Mouse (Mus musculus): ENCODE data around the gene Baz2b.

The Baz2b gene

DNA sequence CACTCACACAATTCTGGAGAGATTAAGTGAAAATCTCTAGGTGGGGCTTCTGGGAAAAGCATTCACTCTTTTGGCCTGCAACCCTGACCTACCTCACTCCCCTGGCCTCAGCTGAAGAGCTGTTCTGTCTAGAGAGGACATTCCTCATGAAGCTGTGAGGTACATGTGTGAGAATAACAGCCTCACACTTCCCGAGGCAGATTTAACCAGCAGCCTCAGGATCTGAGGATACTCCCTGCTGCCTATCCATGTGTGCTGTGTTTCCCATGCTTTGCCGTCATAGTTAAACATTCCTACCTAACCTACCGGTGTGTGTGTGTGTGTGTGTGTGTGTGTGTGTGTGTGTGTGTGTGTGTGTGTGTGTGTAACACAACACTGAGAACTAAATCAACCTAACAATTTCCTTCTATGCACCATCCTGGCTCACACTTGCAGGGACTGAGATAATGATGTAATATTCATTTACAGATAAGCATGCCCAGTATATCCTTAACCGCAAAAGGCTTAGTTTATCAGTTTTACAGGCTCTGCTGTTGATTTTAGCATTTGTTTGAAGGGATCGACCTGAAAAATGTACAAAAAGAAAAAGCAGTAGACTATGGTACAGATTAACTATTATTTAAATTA, 206.5 kb downstream of the Baz2b start:
- DNase-seq (ENCODE audit: low spot score in 2 of 2), result no peak

DNA sequence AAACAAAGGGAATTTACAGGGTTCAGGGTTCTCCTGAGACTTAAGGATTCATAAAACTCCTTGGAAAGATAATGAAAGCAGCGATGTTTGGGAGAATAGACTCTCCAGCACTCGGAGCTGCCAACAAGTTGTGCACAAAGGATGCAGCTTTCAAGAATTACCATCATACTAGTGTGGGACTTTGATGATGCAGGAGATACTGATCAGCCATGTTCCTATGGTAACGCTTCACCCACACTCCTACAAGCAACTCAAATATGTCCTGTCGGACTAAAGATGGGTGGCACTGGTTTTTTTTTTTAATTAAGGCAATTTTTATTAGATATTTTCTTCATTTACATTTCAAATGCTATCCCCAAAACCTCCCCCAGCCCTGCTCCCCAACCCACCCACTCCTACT, 209.4 kb downstream of the Baz2b start:
- DNase-seq (ENCODE audit: low spot score in 2 of 2), result no peak

DNA sequence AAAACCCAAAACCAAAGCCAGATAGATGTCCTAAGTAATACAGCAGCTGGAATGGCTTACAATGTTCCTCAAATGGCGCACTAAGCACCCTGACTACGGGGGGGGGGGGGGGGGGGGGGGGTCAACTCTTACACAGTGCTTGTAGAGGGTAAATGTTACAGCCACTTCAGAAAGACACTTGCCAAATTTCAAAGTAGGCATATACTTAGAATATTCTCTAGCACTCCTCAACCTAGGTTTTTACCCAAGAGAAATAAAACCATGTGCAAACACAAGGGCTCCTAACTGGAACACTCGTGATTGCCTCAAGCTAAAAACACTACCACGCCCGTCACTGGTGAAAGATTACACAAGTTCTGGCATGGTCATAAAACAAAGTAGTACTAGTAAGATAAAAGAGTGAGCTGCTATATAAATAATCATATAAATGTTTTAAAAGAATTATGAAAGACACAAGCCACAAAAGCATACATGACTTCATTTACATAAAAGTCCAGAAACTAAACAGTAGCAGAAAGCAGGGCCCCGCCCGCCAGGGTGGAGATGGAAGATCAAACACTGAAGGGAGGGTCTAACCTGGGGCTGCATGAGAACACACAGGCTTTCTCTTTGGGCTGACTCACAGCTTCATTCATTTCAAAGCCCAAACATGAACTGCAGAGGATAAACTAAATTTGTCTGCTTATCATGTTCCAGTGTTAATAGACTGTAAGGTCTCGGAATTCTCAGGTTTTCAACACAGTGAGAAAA, 212.0 kb downstream of the Baz2b start:
- no peak for DNase-seq (ENCODE audit: low spot score in 2 of 2)

DNA sequence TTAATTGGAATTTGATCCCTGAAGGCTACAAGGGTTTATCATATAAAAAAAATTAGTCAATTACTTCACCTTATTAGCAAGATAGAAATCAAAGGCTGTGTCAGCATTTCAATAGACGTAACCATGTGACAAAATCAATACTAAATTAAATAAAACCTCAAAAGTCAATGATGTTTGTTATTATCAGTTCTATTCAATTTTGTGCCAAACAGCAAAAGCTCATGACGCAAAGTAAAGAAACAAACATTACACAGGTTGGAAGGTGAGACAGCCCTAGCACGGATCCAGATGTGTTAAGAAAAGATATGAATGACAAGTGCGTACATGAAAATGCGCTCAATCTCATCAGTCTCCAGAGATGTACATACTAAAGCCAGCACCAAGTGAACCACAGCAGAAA, 212.7 kb downstream of the Baz2b start:
- DNase-seq (ENCODE audit: low spot score in 2 of 2), result no peak

DNA sequence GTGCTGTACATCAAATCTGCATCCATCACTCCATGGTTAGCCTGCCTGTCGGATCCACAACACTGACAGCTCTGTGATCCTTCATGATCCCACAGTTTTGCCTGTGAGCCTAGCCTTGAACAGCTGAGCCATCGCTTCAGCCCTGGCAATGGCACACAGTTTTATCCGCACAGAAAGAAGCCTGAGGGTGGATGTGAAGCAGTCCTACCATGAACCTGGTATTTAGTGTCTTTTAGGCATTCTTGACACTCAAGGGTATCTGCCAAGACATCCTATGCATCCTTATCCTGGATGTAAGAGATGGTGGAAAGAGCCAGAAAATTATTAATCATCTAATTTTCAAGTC, 216.5 kb downstream of the Baz2b start:
- no peak for DNase-seq (ENCODE audit: low spot score in 2 of 2)

DNA sequence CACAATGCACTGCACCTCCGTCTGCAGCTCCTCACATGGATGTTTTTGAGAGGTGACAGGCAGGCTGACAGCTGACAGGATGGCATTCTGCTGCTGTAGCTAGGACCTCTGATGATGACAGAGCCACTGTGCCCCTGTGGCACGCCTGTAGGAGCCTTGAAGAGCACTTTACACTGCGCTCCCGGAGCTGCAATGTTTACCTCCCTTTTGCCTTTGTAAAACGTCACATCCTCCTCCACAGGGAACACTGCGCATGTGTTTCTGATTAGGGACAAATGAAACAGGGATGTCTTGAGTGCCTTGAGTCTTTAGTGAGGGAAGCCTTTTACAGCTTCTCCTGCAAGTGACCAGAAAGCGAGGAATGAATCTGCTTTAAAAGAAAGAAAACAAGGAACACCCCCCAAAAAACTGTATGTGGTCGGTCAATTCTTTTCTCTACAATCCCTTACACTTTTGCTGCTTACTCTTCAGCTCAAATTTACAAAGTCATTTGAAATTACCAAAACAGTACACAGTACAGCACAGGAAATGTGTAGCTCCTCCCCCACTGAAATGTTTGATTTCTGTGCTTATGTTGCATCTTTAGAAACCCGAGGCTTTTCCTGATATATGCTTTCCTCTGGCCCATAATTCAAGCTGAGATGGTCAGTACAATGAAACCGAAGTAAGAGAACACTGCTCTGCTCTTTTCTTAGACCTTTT, 217.0 kb downstream of the Baz2b start:
- no peak for DNase-seq (ENCODE audit: low spot score in 2 of 2)

DNA sequence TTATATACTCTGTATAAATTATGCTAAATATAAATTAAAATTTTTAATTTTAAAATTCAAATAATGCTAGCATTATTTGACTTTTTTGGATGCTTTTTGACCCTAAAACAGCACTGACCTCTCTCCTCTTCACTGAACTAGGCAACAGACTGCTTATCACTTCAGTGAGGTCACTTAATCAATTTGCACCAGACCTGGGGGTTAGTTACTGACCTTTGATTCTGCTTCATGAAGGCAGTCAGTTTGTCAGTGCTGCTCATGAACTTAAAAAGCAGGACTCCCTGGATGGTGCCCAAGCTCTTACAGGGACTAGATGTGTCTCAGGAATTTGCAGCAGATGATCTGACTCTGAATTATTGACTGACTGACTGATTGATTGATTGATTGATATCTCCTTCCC, 217.9 kb downstream of the Baz2b start:
- DNase-seq (ENCODE audit: low spot score in 2 of 2), result no peak

DNA sequence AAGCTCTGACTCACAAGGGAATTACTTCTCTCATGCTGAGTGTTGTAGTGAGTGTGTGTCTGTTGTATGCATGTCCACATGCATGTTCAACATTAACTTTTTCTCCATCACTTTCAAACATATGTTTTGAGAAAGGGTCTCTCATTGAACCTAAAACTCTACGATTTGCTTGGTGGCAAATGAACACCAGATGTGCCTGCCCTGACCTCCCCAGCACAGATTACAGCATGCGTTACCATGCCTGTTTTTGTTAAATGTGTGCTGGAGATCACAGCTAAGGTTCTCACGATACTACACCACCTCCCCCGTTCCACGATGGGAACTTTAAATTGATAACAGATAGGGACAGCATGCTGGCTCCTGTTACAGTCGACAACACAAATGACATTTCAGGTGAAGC, 222.1 kb downstream of the Baz2b start:
- DNase-seq (ENCODE audit: low spot score in 2 of 2), result no peak

DNA sequence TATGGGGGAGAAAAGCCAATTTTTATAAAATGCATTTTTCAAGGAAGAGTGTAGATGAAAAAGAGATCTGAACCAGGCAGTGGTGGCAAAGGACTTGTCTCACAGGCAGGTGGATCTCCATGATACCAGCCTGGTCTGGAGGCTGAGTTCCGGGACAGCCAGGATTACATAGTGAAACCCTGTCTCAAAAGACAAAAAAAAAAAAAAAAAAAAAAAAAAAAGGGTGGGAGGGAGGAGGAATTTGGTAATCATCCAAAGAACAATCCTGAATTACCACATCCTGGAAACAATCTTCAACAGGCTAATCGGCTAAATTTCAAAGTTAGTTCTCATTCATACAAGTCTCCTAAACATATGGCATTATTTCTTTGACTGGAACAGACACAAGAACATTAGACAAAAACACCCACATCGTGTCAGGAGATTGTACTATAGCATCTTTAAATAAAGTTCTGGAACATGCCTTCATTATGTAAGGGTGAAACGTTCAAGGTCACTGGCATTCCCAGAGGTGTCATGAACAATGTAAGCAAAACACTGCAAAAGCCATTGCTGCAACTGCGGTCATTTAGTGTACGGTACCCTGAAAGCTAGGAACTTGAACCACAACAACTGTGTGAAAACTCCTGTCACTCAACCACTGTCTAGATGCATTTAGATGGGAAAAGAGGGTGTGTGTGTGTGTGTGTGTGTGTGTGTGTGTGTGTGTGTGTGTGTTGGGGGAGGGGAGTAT, 230.0 kb downstream of the Baz2b start:
- no peak for DNase-seq (ENCODE audit: low spot score in 2 of 2)

DNA sequence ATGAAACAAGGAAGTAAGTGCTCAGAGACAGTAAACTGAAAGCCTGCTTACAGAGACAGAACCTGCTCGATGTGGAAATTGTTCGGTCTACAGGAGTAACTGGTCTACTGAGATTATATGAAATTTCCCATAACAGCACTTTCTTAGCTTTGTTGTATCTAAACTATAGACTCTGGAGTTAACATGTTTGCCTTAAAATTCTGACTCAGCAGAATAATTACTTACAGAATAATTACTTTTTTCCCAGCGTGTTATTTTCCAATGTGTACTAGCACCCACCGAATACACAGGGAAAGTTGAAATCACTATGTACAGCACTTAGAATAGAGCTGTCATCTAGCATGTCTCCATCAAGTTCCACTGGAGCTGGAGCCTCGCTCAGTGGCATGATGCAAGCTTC, 233.0 kb downstream of the Baz2b start:
- DNase-seq (ENCODE audit: low spot score in 2 of 2), result no peak

DNA sequence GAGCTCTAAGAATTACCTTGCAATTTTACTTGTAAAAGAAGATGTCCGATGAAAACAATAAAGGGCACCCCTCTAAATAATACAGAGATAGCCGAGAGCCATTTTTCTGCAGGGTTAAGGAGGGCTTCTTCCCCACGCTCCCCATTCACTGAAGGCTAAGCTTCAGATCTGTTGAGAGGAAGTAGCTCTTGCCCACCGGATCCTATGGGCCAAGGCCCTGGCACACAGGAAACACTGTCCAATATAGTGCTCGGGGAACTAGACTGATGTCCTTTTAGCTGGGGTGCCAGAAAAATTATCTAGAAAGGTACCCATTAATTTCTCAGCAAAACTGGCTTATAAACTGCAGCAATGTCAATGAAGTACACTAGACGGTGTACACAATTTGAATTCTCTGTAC, 233.9 kb downstream of the Baz2b start:
- DNase-seq (ENCODE audit: low spot score in 2 of 2), result no peak

DNA sequence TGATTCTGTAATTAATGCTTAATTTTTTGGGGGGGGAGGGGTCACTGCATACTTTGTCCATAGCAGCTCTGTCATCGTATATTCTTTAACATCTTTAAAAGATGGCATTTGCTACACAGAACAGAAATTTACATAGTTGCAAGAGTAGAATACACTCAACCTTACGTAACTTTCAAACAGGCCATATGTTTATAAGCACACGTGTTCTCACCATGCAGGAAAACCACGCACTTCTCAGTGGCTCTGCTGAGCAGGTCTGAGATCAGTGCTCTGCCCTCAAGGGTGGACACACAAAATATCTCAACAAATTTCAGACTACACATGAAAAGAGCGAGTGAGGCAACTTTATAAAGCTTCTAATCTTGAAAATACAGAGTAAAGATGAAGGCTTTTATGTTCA, 235.7 kb downstream of the Baz2b start:
- no peak for DNase-seq (ENCODE audit: low spot score in 2 of 2)

DNA sequence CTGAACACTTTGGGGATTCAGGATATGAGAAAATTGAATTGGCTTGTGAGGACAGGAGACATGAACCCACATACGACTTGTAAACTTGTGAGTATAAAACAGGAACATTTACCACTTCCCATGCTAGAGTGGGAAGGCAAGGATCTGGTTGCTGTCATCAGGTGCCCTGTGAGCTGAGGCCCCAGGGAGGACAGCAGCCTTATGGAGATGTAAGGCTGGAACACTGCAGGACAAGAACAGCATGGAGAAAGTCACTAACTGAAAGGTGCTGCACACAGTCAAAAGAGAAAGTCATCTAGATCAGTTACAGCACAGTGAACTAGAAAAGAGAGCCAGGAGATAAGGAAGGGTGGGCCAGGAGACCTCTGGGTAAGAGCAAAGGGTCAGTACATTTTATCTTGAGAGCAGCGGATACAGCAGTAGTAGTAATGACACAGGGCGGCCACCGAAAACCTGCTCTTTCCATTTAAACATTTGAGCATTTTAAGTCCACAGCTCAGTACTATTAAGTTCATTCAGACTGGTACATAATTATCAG, 236.5 kb downstream of the Baz2b start:
- DNase-seq (ENCODE audit: low spot score in 2 of 2), result no peak

DNA sequence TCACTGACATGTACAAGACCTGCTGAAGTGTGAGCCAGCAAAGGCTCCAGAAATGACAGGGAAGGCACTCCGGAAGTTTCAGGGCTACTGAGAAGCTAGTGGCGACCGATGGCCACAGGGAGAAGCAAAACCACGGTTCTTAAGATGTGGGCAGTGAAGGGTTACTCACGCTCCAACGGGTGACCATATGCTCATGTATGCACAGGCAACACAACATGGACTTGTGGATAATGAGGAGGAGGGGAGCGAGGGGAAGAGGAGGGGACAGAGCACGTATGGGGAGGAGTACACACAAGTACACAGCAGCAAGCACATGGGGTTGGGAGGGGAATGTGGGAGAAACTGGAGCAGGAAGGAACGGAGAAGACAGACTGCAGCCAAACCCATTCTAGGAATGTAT, 239.1 kb downstream of the Baz2b start:
- no peak for DNase-seq (ENCODE audit: low spot score in 2 of 2)

DNA sequence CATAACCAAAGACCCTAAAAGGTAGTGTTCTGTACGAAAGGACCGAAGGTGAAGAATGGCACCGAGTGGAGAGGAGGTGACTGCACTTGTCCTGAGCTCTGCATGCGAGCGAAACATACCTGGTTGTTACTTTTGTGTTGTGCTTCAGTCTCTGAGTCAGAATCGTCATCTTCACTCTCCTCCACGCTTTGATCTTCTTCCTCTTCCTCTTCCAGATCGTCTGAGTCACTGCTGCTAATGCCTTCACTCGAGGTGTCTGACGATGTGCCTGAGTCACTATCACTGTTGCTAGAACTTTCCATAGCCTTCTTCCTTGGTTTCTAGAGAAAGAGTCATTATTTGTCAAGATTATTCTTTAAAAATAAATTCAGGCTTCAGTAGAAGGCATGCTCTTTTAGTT, 240.5 kb downstream of the Baz2b start:
- no peak for DNase-seq (ENCODE audit: low spot score in 2 of 2)

DNA sequence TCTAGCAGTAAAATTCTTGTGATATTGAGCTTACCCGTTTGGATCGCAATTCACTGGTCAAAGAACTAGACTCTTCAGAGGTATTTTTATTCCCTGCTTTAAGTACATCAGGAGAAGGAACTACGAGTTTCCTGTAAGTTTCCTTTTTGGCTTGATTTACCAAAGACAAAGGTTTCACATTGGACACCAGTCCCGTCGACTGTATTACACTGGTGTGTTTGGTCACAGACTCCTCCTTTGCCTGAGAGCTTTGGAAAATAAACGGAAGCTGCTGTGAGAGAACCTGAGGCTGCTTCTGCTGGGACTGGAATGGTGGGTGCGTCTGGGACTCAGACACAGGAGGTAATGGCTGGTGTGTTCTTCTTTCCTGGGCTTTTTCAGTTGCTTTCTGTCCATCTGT, 241.0 kb downstream of the Baz2b start:
- no peak for DNase-seq (ENCODE audit: low spot score in 2 of 2)

DNA sequence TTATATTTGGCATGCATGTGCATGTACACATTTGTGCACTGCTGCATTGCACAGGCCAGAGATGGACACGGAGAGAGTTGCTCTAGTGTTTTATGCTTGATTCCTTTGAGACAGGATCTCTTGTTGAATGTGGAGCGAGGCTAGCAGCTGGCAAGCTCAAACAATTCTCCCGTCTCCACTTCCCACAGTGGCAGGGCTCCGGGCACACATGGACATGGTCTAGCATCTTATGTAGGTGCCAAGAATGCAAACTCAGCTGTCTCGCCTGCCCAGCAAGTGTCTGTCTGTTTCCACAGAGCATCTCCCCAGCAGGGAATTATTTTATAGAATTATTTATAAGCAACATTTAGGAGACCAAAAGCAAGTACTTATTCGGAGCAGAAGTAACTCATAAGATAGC, 243.2 kb downstream of the Baz2b start:
- no peak for DNase-seq (ENCODE audit: low spot score in 2 of 2)

DNA sequence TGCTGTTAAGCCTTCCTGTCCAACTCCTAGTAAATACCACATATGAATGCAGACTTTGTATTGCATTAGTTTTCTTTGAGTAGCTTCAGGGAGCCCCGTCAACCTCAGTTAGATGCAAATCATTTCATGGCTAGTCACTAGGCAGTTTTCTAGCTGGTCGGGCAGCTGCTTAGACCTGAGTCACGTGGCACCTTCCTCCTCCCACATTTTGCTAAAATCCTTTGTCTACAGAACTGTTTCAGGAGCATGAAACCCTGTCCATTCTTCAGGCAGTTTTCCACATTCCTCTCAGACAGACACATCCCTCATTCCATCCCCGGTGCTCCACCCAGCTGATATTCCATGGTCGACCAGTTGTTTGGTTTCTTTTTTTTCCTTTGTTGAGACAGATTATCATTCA, 246.6 kb downstream of the Baz2b start:
- DNase-seq (ENCODE audit: low spot score in 2 of 2), result no peak

DNA sequence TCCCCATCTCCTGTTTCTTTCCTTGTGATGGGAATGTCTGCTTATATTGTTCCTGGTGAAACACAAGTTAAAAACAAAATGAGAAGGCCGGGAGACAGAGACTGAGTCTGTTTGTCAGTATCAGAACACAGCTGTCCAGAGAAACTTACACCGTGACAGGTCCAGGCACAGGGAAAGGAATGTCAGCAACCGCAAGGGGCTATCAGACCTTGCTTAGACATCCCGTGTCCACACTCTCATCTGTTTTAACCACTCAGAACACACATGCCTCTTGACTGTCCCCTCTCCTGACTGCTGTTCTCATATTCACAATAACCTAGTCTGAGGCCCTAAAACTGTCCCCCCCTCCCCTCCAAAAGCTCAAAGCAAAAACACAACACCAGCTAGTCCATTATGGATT, 247.1 kb downstream of the Baz2b start:
- no peak for DNase-seq (ENCODE audit: low spot score in 2 of 2)

DNA sequence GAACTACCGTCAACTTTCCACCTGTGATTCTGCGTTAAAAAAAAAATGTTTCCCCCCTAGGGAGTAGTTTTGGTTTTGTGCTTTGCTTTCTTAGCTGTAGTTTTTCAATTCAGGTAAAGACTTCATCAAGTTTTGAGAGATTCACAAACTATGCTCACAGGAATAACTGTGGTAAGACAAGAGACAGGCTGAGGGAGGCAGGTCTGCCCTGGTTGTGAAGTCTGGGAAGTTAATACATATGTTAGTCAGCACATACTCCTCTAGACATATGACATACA, 249.2 kb downstream of the Baz2b start:
- DNase-seq (ENCODE audit: low spot score in 2 of 2), result no peak

DNA sequence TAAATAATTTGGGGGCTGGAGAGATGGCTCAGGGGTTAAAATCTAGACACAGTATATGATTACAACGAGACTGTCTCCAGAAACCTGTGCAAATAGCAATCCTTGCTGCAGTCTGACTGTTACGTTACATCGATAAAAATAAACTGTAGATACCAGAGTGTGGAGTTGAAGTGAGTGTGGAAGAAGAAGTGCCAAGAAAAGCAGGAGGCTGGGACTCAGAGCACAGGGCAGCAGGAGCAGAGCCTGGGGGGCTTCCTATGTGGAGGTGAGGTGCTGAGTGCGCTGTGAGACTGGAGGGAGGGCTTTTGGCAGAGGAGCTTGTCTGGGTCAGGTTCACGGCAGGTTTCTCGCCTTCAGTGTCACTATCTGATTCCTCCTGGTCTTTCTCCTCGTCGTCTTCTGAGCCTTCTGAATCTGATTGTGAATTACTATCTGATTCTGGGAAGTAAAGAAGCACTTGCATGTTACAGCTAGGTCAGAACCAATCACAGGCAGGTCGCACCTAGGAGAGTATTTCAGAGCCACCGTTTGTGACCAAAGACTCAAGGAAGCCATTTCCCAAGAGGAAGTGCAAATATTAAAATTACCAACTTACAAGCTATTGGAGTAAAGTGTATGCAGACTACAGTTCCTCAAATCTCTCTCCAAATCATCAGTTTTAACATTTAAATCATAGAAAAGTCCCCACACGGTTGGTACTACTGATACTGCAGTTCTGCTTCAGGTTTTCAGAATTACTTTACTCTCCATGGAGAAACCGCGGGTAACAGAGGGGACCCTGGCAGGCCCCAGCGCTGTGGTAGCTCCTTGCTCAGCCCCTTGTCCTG, 249.8 kb downstream of the Baz2b start:
- no peak for DNase-seq (ENCODE audit: low spot score in 2 of 2)

DNA sequence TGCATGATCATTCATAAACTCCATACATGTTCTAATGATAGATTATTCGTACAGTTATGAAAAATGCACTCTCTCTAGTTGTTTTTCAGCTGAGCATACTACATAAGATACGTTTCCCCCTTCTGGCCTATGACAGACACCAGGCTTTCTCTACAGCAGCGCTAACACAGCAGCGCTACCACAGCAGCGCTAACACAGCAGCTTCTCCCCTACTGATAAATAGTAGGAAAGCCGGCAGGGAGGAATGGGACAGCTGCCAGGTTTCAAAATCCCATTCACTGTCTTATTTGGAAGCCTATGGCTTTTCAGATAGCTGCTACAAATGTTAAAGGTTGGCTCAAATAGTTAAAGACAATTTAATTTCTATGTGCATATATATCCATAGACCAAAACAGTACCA, 251.1 kb downstream of the Baz2b start:
- no peak for DNase-seq (ENCODE audit: low spot score in 2 of 2)

Measured in spleen, postnatal 14 days (tissue).